ENCODE assay signal across 13 mouse cellular contexts in the genomic region with DNA sequence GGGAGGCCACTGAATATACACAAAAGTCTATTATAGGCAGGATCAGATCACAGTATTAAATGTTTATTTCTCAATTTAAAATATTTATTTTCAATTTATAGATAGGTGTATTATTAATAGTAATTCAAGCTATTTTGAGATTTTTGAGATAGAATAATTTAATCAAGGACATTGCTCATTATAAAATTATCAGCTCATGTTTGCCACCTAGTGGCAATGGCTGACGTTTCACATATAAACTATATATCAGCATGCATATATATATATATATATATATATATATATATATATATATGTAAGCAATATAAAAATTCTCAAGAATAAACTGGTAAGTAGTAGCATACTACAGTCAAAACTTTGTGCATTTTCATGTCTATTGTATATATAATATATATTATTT.
DNase-seq lines count a peak whose midpoint lies in the region; TF ChIP-seq lines count a peak whose summit lies in the region.
"Had no signal": no experiment of that assay in that cellular context is flagged by ENCODE, and none has a peak within 500 bp of the region (broad histone marks: within the 10 kb centered on the region; RNA-seq: fewer than 3 reads in every experiment).

No protein-coding gene starts in this region.

- H3K9ac ChIP-seq in heart, adult 2 months (ENCODE audit: low read depth, low read length): no peak overlapping the region
- H3K9ac ChIP-seq: limb, embryonic 12.5 days had no signal

- TF ChIP-seq POLR2A in heart, adult 2 months (IDR thresholded peaks at IDR 0.05; ENCODE audit: insufficient read depth, low read depth, low read length): no peak

- no peak for TF ChIP-seq EP300 in heart, adult 2 months (IDR thresholded peaks at IDR 0.05; ENCODE audit: insufficient read depth, low read depth, low read length)

- DNase-seq in heart, adult 2 months: no peak
- DNase-seq in heart, embryonic 10.5 days (ENCODE audit: low spot score): no peak
- peak; percentile 2 for DNase-seq in left cerebral cortex, postnatal 4 days
- no peak for DNase-seq in left cerebral cortex, postnatal 10 days (ENCODE audit: extremely low spot score in 1 of 2, low spot score in 2 of 2)
- DNase-seq in embryo, embryonic 11 days: peak; percentile 26
- DNase-seq in thymus, postnatal 0 days (ENCODE audit: low spot score): no peak
- DNase-seq: heart, adult 11 months; heart, postnatal 4 days; kidney, postnatal 14 days; lung, postnatal 14 days; thymus, postnatal 14 days had no signal

- H3K9me3 ChIP-seq in heart, embryonic 10.5 days: no peaks in the 10 kb centered on the region
- no peaks in the 10 kb centered on the region for H3K9me3 ChIP-seq in E14TG2a.4 (ENCODE audit: low read length)
- H3K9me3 ChIP-seq: limb, embryonic 12.5 days had no signal

- intact Hi-C loops in heart, adult 2 months (cut with DNase I): no loop called here
- intact Hi-C loops in left cerebral cortex, postnatal 4 days (cut with DNase I): no loop called here
- intact Hi-C loops in left cerebral cortex, postnatal 10 days (cut with DNase I): no loop called here

- peak; percentile 56 for TF ChIP-seq CTCF in heart, adult 2 months (IDR thresholded peaks at IDR 0.05)
- peak; percentile 13; the same call in 1 of the 2 replicates for TF ChIP-seq CTCF in E14TG2a.4 (conservative IDR thresholded peaks at IDR 0.05; ENCODE audit: low read length)

- H3K27ac ChIP-seq in heart, adult 2 months: no peak overlapping the region
- no peak overlapping the region for H3K27ac ChIP-seq in heart, embryonic 10.5 days
- H3K27ac ChIP-seq: limb, embryonic 12.5 days had no signal

- H3K27me3 ChIP-seq in heart, adult 2 months (ENCODE audit: control insufficient read depth, insufficient read depth, low read length): no peaks in the 10 kb centered on the region
- no peaks in the 10 kb centered on the region for H3K27me3 ChIP-seq in heart, embryonic 10.5 days (ENCODE audit: insufficient read depth, poor library complexity, severe bottlenecking)
- no peaks in the 10 kb centered on the region for H3K27me3 ChIP-seq in E14TG2a.4 (ENCODE audit: insufficient read depth, low read length)
- H3K27me3 ChIP-seq: limb, embryonic 12.5 days had no signal

- H3K4me3 ChIP-seq in heart, adult 2 months: no peak overlapping the region
- no peak overlapping the region for H3K4me3 ChIP-seq in heart, embryonic 10.5 days
- H3K4me3 ChIP-seq in E14TG2a.4 (replicated peaks; ENCODE audit: low read length): no peak overlapping the region
- H3K4me3 ChIP-seq: limb, embryonic 12.5 days had no signal

- 5% methylated on average over 1 of the region's 1 CpGs for WGBS in heart, adult 2 months
- WGBS in heart, embryonic 10.5 days: 19% methylated on average over 1 of the region's 1 CpGs

- no peaks in the 10 kb centered on the region for H3K79me2 ChIP-seq in heart, adult 2 months (replicated peaks; ENCODE audit: control insufficient read depth, insufficient read depth, low read length)

- no peaks in the 10 kb centered on the region for H3K36me3 ChIP-seq in heart, adult 2 months (ENCODE audit: control insufficient read depth, insufficient read depth, low read length)
- no peaks in the 10 kb centered on the region for H3K36me3 ChIP-seq in heart, embryonic 10.5 days
- H3K36me3 ChIP-seq in E14TG2a.4 (ENCODE audit: insufficient read depth, low read length): no peaks in the 10 kb centered on the region
- H3K36me3 ChIP-seq: limb, embryonic 12.5 days had no signal

- H3K4me1 ChIP-seq in heart, adult 2 months (ENCODE audit: control insufficient read depth, insufficient read depth, low read length): no peaks in the 10 kb centered on the region
- H3K4me1 ChIP-seq in heart, embryonic 10.5 days: no peaks in the 10 kb centered on the region
- no peaks in the 10 kb centered on the region for H3K4me1 ChIP-seq in E14TG2a.4 (replicated peaks; ENCODE audit: low read depth, low read length)
- H3K4me1 ChIP-seq: limb, embryonic 12.5 days had no signal

Comparison
In these comparisons a context has a peak if more than half of its experiments do, and no peak if none do; other contexts are left out.
1. DNase-seq: peak in left cerebral cortex, postnatal 4 days (single experiment) and embryo, embryonic 11 days (single experiment); none in heart, adult 2 months (0 of 2), heart, embryonic 10.5 days (single experiment), left cerebral cortex, postnatal 10 days (0 of 2) and thymus, postnatal 0 days (single experiment).